Mouse (Mus musculus) cerebellum, adult 2 months (tissue): Measurements from ENCODE around the gene Ctps.

Source experiments
- CTCF ChIP-seq: fragments of 200-500 bp; IDR thresholded peaks from 2 replicates; pipeline ENCODE4 v1.5.1; 2011; ENCODE audit warnings: low read depth, mild to moderate bottlenecking, control low read depth, low read length, moderate library complexity, borderline replicate concordance; ENCODE audit not compliant: insufficient read depth
- POLR2A ChIP-seq: fragments of 200-500 bp; IDR thresholded peaks from 2 replicates; pipeline ENCODE4 v1.6.1; 2011; ENCODE audit warnings: low read length, control low read depth, borderline replicate concordance; ENCODE audit not compliant: insufficient read depth

GRCm38 (mm10) chr4:120506955-120507354 lies 63.1 kb downstream of the Ctps start:
- TF ChIP-seq CTCF: no peak
- TF ChIP-seq POLR2A: no peak
